Mouse (Mus musculus) stomach, postnatal 0 days (tissue): ENCODE data around the gene Spats2l. TPM values are rescaled to one million over a fixed set of nuclear protein-coding genes. Genes with fewer than 3 reads are reported as not detected.

ENCODE experiments used
- ATAC-seq: fragments of 200-750 bp; cut with Nextera tagmentation; 2 replicates; pipeline ENCODE4 v1.8.0; 2017; ENCODE audit not compliant: low FRiP score, low TSS enrichment
- DNase-seq: peaks from one replicate; pipeline ENCODE4 v3.0.0-alpha.2; 2016; ENCODE audit warnings: low spot score
- H3K27ac ChIP-seq: fragments of 300-500 bp; sonication (generic); replicated peaks from 2 replicates; pipeline ENCODE4 v1.5.1; 2014; ENCODE audit warnings: mild to moderate bottlenecking, control low read depth
- H3K27me3 ChIP-seq: fragments of 300-500 bp; sonication (generic); 2 replicates; pipeline ENCODE4 v1.6.1; 2014; ENCODE audit warnings: low read length; ENCODE audit not compliant: control insufficient read depth, insufficient read depth
- H3K36me3 ChIP-seq: fragments of 300-500 bp; sonication (generic); 2 replicates; pipeline ENCODE4 v1.6.1; 2014; ENCODE audit warnings: low read length, mixed read lengths; ENCODE audit not compliant: control insufficient read depth, insufficient read depth
- H3K4me1 ChIP-seq: fragments of 300-500 bp; sonication (generic); replicated peaks from 2 replicates; pipeline ENCODE4 v1.6.1; 2014; ENCODE audit warnings: antibody characterized with exemption; ENCODE audit not compliant: control insufficient read depth, insufficient read depth
- H3K4me2 ChIP-seq: fragments of 300-500 bp; sonication (generic); replicated peaks from 2 replicates; pipeline ENCODE4 v1.6.1; 2014; ENCODE audit warnings: low read depth, mild to moderate bottlenecking, control low read depth, moderate library complexity
- H3K4me3 ChIP-seq: fragments of 300-500 bp; sonication (generic); 2 replicates; pipeline ENCODE4 v1.5.1; 2014; ENCODE audit warnings: low read depth, low read length, control low read depth
- H3K9ac ChIP-seq: fragments of 300-500 bp; sonication (generic); 2 replicates; pipeline ENCODE4 v1.6.1; 2014; ENCODE audit warnings: mild to moderate bottlenecking, low read length, control low read depth, mixed read lengths
- H3K9me3 ChIP-seq: fragments of 300-500 bp; sonication (generic); 2 replicates; pipeline ENCODE4 v1.6.1; 2016; ENCODE audit warnings: low read length; ENCODE audit not compliant: control insufficient read depth
- CTCF ChIP-seq: IDR thresholded peaks from 2 replicates; pipeline ENCODE4 v1.5.1; 2016; ENCODE audit warnings: antibody characterized with exemption, low read depth, mild to moderate bottlenecking, moderate library complexity
- EP300 ChIP-seq: optimal IDR thresholded peaks from 2 replicates; pipeline ENCODE3; 2016; ENCODE audit warnings: antibody characterized with exemption
- WGBS: fragments of 180-500 bp; shearing (Covaris S2); extraction: QIAGEN DNeasy Blood & Tissue Kit; methylation state at CpG from one replicate; pipeline ENCODE4 v1.1.7; 2014; 5-methylcytosine and 5-hydroxymethylcytosine counted together
- polyA plus RNA-seq: library from polyadenylated mRNA; unstranded; fragments of >200 nt; fragmentation: Nextera tagmentation; extraction: Ambion mirVana; gene quantifications from 2 replicates; pipeline ENCODE4 v1.2.1, GENCODE M21; 2015

Gene Spats2l
- polyA plus RNA-seq, 1 experiment from 2014 or later: 73.8 TPM

DNA sequence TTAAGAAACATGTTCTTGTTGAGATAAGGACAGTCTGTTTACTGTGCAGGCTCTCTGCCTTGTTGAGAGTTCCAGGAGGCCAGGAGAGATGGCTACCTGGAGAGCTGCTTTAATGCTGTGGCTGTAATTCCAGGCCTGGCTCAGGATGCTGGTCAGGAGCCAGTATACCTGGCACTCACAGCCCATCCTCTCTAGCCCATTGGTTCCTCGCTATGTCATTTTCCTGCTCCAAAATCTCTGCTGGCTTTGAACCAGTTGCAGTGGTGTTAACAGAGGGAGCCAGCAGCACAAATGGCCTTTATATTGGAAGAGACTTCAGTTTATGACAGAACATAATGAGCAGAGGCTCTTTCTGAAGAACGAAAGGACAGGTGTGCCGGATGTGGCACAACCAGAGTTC is 127.5 kb downstream of the Spats2l start:
- no peak for ATAC-seq
- TF ChIP-seq EP300: no peak
- TF ChIP-seq CTCF: no peak
- 79% methylated on average over 3 of the region's 3 CpGs for WGBS
- H3K9me3 ChIP-seq: no peaks in the 10 kb centered on the region
- no peak overlapping the region for H3K9ac ChIP-seq
- H3K27me3 ChIP-seq: no peaks in the 10 kb centered on the region
- H3K4me1 ChIP-seq: no peaks in the 10 kb centered on the region
- H3K4me3 ChIP-seq: no peak overlapping the region
- DNase-seq: no peak
- H3K36me3 ChIP-seq: peaks cover 8% of the 10 kb centered on the region
- no peak overlapping the region for H3K27ac ChIP-seq
- no peak overlapping the region for H3K4me2 ChIP-seq

- H3K9me3 ChIP-seq: no peaks in the 10 kb centered on the region
- H3K4me3 ChIP-seq: no peak overlapping the region
- H3K9ac ChIP-seq: no peak overlapping the region
- peaks cover 8% of the 10 kb centered on the region for H3K36me3 ChIP-seq
- H3K27me3 ChIP-seq: no peaks in the 10 kb centered on the region
- no peaks in the 10 kb centered on the region for H3K4me1 ChIP-seq
- ATAC-seq (no peak), DNase-seq (no peak)
- TF ChIP-seq EP300: no peak
- no peak for TF ChIP-seq CTCF
- H3K27ac ChIP-seq: no peak overlapping the region
- H3K4me2 ChIP-seq: no peak overlapping the region
- WGBS: 85% methylated on average over 7 of the region's 7 CpGs
These were observed 129.8 kb downstream of the Spats2l start for GRCm38 (mm10) chr1:57903793-57904192.

DNA sequence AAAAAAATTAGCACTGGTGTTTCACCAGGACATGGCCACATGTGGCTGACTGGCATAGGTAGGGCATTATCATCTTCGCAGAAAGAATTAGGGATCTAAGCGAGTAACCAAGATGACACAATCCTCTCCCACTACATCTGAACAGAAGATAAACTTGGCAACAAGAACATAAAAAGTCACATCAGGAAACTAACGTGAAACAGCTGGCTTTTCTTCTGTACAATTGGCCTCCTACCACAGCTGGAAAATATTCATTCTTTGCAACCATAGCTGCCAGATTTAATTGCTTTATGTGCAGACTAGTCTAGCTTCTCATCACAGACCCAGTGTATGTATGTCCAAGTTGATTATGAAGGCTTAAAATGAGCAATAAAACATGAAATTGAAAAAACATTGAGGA is 131.9 kb downstream of the Spats2l start:
- H3K4me3 ChIP-seq: no peak overlapping the region
- TF ChIP-seq CTCF (no peak), EP300 (no peak)
- no peaks in the 10 kb centered on the region for H3K27me3 ChIP-seq
- no peaks in the 10 kb centered on the region for H3K4me1 ChIP-seq
- DNase-seq (no peak), ATAC-seq (no peak)
- H3K36me3 ChIP-seq: peaks cover 8% of the 10 kb centered on the region
- H3K9ac ChIP-seq: no peak overlapping the region
- 46% methylated on average over 3 of the region's 3 CpGs for WGBS
- no peak overlapping the region for H3K27ac ChIP-seq
- H3K4me2 ChIP-seq: no peak overlapping the region
- no peaks in the 10 kb centered on the region for H3K9me3 ChIP-seq

GRCm38 (mm10) chr1:57906312-57906711 is 132.3 kb downstream of the Spats2l start:
- DNase-seq (no peak), ATAC-seq (no peak)
- no peak for TF ChIP-seq CTCF
- TF ChIP-seq EP300: no peak
- 0 out of 2 replicates have a peak overlapping the region, but pooled peaks have one; percentile 13 for H3K27ac ChIP-seq
- no peaks in the 10 kb centered on the region for H3K27me3 ChIP-seq
- no peaks in the 10 kb centered on the region for H3K4me1 ChIP-seq
- no peak overlapping the region for H3K4me3 ChIP-seq
- no peaks in the 10 kb centered on the region for H3K9me3 ChIP-seq
- H3K4me2 ChIP-seq: no peak overlapping the region
- no peak overlapping the region for H3K9ac ChIP-seq
- peaks cover 8% of the 10 kb centered on the region for H3K36me3 ChIP-seq

GRCm38 (mm10) chr1:57911561-57911960 is 137.6 kb downstream of the Spats2l start:
- Histone ChIP-seq H3K36me3 (no peaks in the 10 kb centered on the region), H3K27ac (no peak overlapping the region), H3K4me3 (no peak overlapping the region), H3K4me2 (no peak overlapping the region), H3K27me3 (no peaks in the 10 kb centered on the region), H3K9me3 (no peaks in the 10 kb centered on the region), H3K9ac (no peak overlapping the region), H3K4me1 (no peaks in the 10 kb centered on the region)
- TF ChIP-seq EP300 (no peak), CTCF (no peak)
- DNase-seq: no peak
- 90% methylated on average over 6 of the region's 6 CpGs for WGBS
- ATAC-seq: no peak

- H3K4me2 ChIP-seq: no peak overlapping the region
- H3K4me1 ChIP-seq: no peaks in the 10 kb centered on the region
- H3K9ac ChIP-seq: no peak overlapping the region
- no peak overlapping the region for H3K4me3 ChIP-seq
- no peaks in the 10 kb centered on the region for H3K27me3 ChIP-seq
- ATAC-seq (no peak), DNase-seq (no peak)
- H3K36me3 ChIP-seq: 0 out of 2 replicates have a peak, but pooled peaks cover 4% of the 10 kb centered on the region
- 80% methylated on average over 5 of the region's 5 CpGs for WGBS
- TF ChIP-seq EP300: no peak
- TF ChIP-seq CTCF: no peak
- H3K27ac ChIP-seq: no peak overlapping the region
- no peaks in the 10 kb centered on the region for H3K9me3 ChIP-seq
These were observed 143.4 kb downstream of the Spats2l start for GRCm38 (mm10) chr1:57917342-57917741.
